Mouse (Mus musculus): Measurements from ENCODE around the gene Pdcd4.
"Not testable (repeated sequence)": the region's sequence is repeated elsewhere in the genome, so short reads cannot be mapped to it uniquely, and the experiment has no call there.

Pdcd4 gene

GRCm38 (mm10) chr19:53902739-53903487, 10.9 kb downstream of the Pdcd4 start:
- peak; percentile 95 for DNase-seq

- DNase-seq: peak; percentile 56
Observed at GRCm38 (mm10) chr19:53903507-53904321, 11.7 kb downstream of the Pdcd4 start.

- DNase-seq: no peak
Observed at GRCm38 (mm10) chr19:53904833-53905480, 12.9 kb downstream of the Pdcd4 start.

- DNase-seq: no peak
Observed at GRCm38 (mm10) chr19:53906033-53906702, 14.1 kb downstream of the Pdcd4 start.

- DNase-seq: not testable (repeated sequence)
Observed at GRCm38 (mm10) chr19:53906703-53907070, 14.7 kb downstream of the Pdcd4 start.

GRCm38 (mm10) chr19:53914950-53915349, 22.9 kb downstream of the Pdcd4 start:
- no peak for DNase-seq

GRCm38 (mm10) chr19:53919541-53919940, 27.5 kb downstream of the Pdcd4 start:
- no peak for DNase-seq

- not testable (repeated sequence) for DNase-seq
Observed at GRCm38 (mm10) chr19:53921996-53922395, 30.0 kb downstream of the Pdcd4 start.

GRCm38 (mm10) chr19:53925338-53925751, 33.3 kb downstream of the Pdcd4 start:
- DNase-seq: no peak

- DNase-seq: no peak
Observed at GRCm38 (mm10) chr19:53926705-53927104, 34.7 kb downstream of the Pdcd4 start.

- no peak for DNase-seq
Observed at GRCm38 (mm10) chr19:53929218-53929617, 37.2 kb downstream of the Pdcd4 start.

GRCm38 (mm10) chr19:53933050-53933449, 41.0 kb downstream of the Pdcd4 start:
- DNase-seq: no peak

GRCm38 (mm10) chr19:53934046-53934445, 42.0 kb downstream of the Pdcd4 start:
- DNase-seq: no peak

- no peak for DNase-seq
Observed at GRCm38 (mm10) chr19:53939467-53939866, 47.4 kb downstream of the Pdcd4 start.

GRCm38 (mm10) chr19:53941139-53941538, 49.1 kb downstream of the Pdcd4 start:
- no peak for DNase-seq

GRCm38 (mm10) chr19:53942342-53942741, 50.3 kb downstream of the Pdcd4 start:
- no peak for DNase-seq

- DNase-seq: peak; percentile 97
Observed at GRCm38 (mm10) chr19:53943802-53944785, 52.1 kb downstream of the Pdcd4 start, which contains the start of the genes Shoc2 and Bbip1. Gene Shoc2, plus strand, starts transcription at chr19:53944306. Gene Bbip1, minus strand, starts transcription at chr19:53944627.

GRCm38 (mm10) chr19:53944786-53945169, 52.7 kb downstream of the Pdcd4 start:
- DNase-seq: no peak

- peak; percentile 49 for DNase-seq
Observed at GRCm38 (mm10) chr19:53945171-53946042, 53.4 kb downstream of the Pdcd4 start.

- no peak for DNase-seq
Observed at GRCm38 (mm10) chr19:53957513-53957912, 65.5 kb downstream of the Pdcd4 start.

- no peak for DNase-seq
Observed at GRCm38 (mm10) chr19:53962511-53962910, 70.5 kb downstream of the Pdcd4 start.

All from lung, postnatal 14 days (tissue).